Mouse (Mus musculus) ES-E14 (cell line): ENCODE measurements at regions not wholly inside any gene's neighbourhood (a gene's known extent, or its start where the extent isn't known, plus 50 kb on each side); places are given as distances from the start of the nearest gene placed in this dataset.

Experiments used
- DNase-seq: peaks from one replicate; pipeline ENCODE4 v3.0.0-alpha.2; 2013; ENCODE audit warnings: low read depth, low spot score
- H3K27ac ChIP-seq: 2 replicates; pipeline ENCODE4 v1.5.1; 2012; ENCODE audit warnings: low read depth, mild to moderate bottlenecking, low read length, moderate library complexity, mixed read lengths; ENCODE audit not compliant: poor library complexity, insufficient read depth, severe bottlenecking
- H3K36me3 ChIP-seq: 2 replicates; pipeline ENCODE4 v1.6.1; 2012; ENCODE audit warnings: mild to moderate bottlenecking, low read length, moderate library complexity, mixed read lengths; ENCODE audit not compliant: control insufficient read depth, poor library complexity, insufficient read depth, severe bottlenecking
- H3K4me1 ChIP-seq, 2 experiments: fragments of 150-350 bp in 1 of 2; sonication (generic) in 1 of 2; 2 replicates each; pipeline ENCODE4 v1.6.1; 2012; ENCODE audit warnings: low read length in 2 of 2, mild to moderate bottlenecking in 1 of 2, mixed read lengths in 1 of 2; ENCODE audit not compliant: control insufficient read depth in 2 of 2, insufficient read depth in 2 of 2, poor library complexity in 1 of 2
- H3K4me3 ChIP-seq, 2 experiments: fragments of 150-350 bp in 1 of 2; sonication (generic) in 1 of 2; 2 replicates each; pipeline ENCODE4 v1.5.1; 2012; ENCODE audit warnings: low read length in 2 of 2, low read depth in 1 of 2, mild to moderate bottlenecking in 1 of 2, mixed read lengths in 1 of 2; ENCODE audit not compliant: insufficient read depth in 1 of 2, poor library complexity in 1 of 2, severe bottlenecking in 1 of 2
- H3K9ac ChIP-seq: 2 replicates; pipeline ENCODE4 v1.6.1; 2012; ENCODE audit warnings: low read depth, mild to moderate bottlenecking, low read length, mixed read lengths; ENCODE audit not compliant: poor library complexity, insufficient read depth, severe bottlenecking
- H3K9me3 ChIP-seq: fragments of 150-350 bp; sonication (generic); 2 replicates; pipeline ENCODE4 v1.6.1; 2012; ENCODE audit warnings: low read depth, mild to moderate bottlenecking, low read length; ENCODE audit not compliant: control insufficient read depth, insufficient read depth
- CHD2 ChIP-seq: IDR thresholded peaks from 2 replicates; pipeline ENCODE4 v1.6.1; 2014; ENCODE audit warnings: mild to moderate bottlenecking, low read depth, low read length, inconsistent platforms
- HCFC1 ChIP-seq: IDR thresholded peaks from 2 replicates; pipeline ENCODE4 v1.6.1; 2012; ENCODE audit warnings: low read length, inconsistent platforms, borderline replicate concordance; ENCODE audit not compliant: insufficient read depth
- MAFK ChIP-seq: IDR thresholded peaks from 2 replicates; pipeline ENCODE4 v1.6.1; 2014; ENCODE audit warnings: mild to moderate bottlenecking, low read depth, low read length, inconsistent platforms; ENCODE audit not compliant: insufficient read depth
- ZC3H11A ChIP-seq: IDR thresholded peaks from 2 replicates; pipeline ENCODE4 v1.6.1; 2012; ENCODE audit warnings: low read depth, mild to moderate bottlenecking, inconsistent platforms, low read length, borderline replicate concordance
- ZNF384 ChIP-seq: IDR thresholded peaks from 2 replicates; pipeline ENCODE4 v1.6.1; 2012; ENCODE audit warnings: low read depth, low read length, inconsistent platforms
- in situ Hi-C, 2 experiments: fragments of 600-800 bp; cut with MboI; formaldehyde crosslinking; loops; one replicate each; pipeline ENCODE4 v1.15.1; 2025; ENCODE audit warnings: low sequenced_read_pairs in 2 of 2, inconsistent platforms in 1 of 2; ENCODE audit not compliant: unreplicated experiment in 2 of 2

- TF ChIP-seq ZC3H11A (no peak), HCFC1 (no peak), MAFK (no peak), CHD2 (no peak), ZNF384 (no peak)
- no peak overlapping the region for H3K9ac ChIP-seq
- no peak overlapping the region for H3K27ac ChIP-seq
- no peak overlapping the region for H3K4me3 ChIP-seq
- no peak for DNase-seq
- H3K9me3 ChIP-seq, result no peaks in the 10 kb centered on the region
- H3K4me1 ChIP-seq, result no peaks in the 10 kb centered on the region
- in situ Hi-C loops, result no loop called here
- H3K36me3 ChIP-seq, result no peaks in the 10 kb centered on the region
Measured at GRCm38 (mm10) chr15:56320501-56320900, 1156.9 kb downstream of the Slc22a22 start.

GRCm38 (mm10) chr15:56294910-56295438 is 1182.5 kb downstream of the Slc22a22 start:
- no peak for DNase-seq
- Histone ChIP-seq H3K4me1 (no peaks in the 10 kb centered on the region), H3K36me3 (no peaks in the 10 kb centered on the region), H3K9me3 (no peaks in the 10 kb centered on the region), H3K4me3 (no peak overlapping the region), H3K27ac (no peak overlapping the region), H3K9ac (no peak overlapping the region)
- no peak for TF ChIP-seq ZNF384
- TF ChIP-seq ZC3H11A, result no peak
- no peak for TF ChIP-seq MAFK
- TF ChIP-seq HCFC1, result no peak
- in situ Hi-C loops, result no loop called here

- in situ Hi-C loops, result no loop called here
- DNase-seq, result no peak
- Histone ChIP-seq H3K27ac (no peak overlapping the region), H3K4me1 (no peaks in the 10 kb centered on the region), H3K9ac (no peak overlapping the region), H3K4me3 (no peak overlapping the region), H3K36me3 (no peaks in the 10 kb centered on the region), H3K9me3 (no peaks in the 10 kb centered on the region)
- no peak for TF ChIP-seq MAFK
- TF ChIP-seq ZC3H11A, result no peak
- no peak for TF ChIP-seq HCFC1
- no peak for TF ChIP-seq ZNF384
- TF ChIP-seq CHD2, result no peak
Measured at GRCm38 (mm10) chr15:56278622-56279301, 1198.7 kb downstream of the Slc22a22 start.

GRCm38 (mm10) chr15:56278006-56278405 is 1199.4 kb downstream of the Slc22a22 start:
- H3K9me3 ChIP-seq, result no peaks in the 10 kb centered on the region
- TF ChIP-seq CHD2, result no peak
- H3K27ac ChIP-seq, result no peak overlapping the region
- no peak for DNase-seq
- no peak overlapping the region for H3K9ac ChIP-seq
- H3K36me3 ChIP-seq, result no peaks in the 10 kb centered on the region
- no peak overlapping the region for H3K4me3 ChIP-seq
- in situ Hi-C loops, result no loop called here
- no peaks in the 10 kb centered on the region for H3K4me1 ChIP-seq

GRCm38 (mm10) chr15:56248731-56249130 is 1228.7 kb downstream of the Slc22a22 start:
- Histone ChIP-seq H3K4me3 (no peak overlapping the region), H3K27ac (no peak overlapping the region), H3K9me3 (no peaks in the 10 kb centered on the region), H3K4me1 (no peaks in the 10 kb centered on the region), H3K36me3 (no peaks in the 10 kb centered on the region), H3K9ac (no peak overlapping the region)
- in situ Hi-C loops, result no loop called here
- no peak for TF ChIP-seq ZNF384
- no peak for TF ChIP-seq CHD2
- no peak for TF ChIP-seq ZC3H11A
- TF ChIP-seq MAFK, result no peak
- no peak for TF ChIP-seq HCFC1
- no peak for DNase-seq
